Mouse (Mus musculus) liver, embryonic 11.5 days (tissue): ENCODE results near the gene Kif5c. TPM values are rescaled to one million over a fixed set of nuclear protein-coding genes. Genes with fewer than 3 reads are reported as not detected.

ENCODE experiments used
- ATAC-seq: fragments of 200-750 bp; cut with Nextera tagmentation; replicated peaks from 2 replicates; pipeline ENCODE4 v1.8.0; 2017; ENCODE audit warnings: moderate number of reproducible peaks, mild to moderate bottlenecking, moderate TSS enrichment, moderate library complexity; ENCODE audit not compliant: low FRiP score
- DNase-seq: peaks from one replicate; pipeline ENCODE4 v3.0.0-alpha.2; 2017; ENCODE audit warnings: low spot score
- H3K27ac ChIP-seq: fragments of 300-500 bp; sonication (generic); 2 replicates; pipeline ENCODE4 v1.5.1; 2014; ENCODE audit warnings: mild to moderate bottlenecking, low read depth, low read length, control low read depth
- H3K27me3 ChIP-seq: fragments of 300-500 bp; sonication (generic); replicated peaks from 2 replicates; pipeline ENCODE4 v1.6.1; 2014; ENCODE audit warnings: low read length, mixed read lengths; ENCODE audit not compliant: control insufficient read depth, insufficient read depth
- H3K36me3 ChIP-seq: fragments of 300-500 bp; sonication (generic); 2 replicates; pipeline ENCODE4 v1.6.1; 2014; ENCODE audit warnings: mild to moderate bottlenecking, low read length, moderate library complexity, mixed read lengths; ENCODE audit not compliant: control insufficient read depth, insufficient read depth
- H3K4me1 ChIP-seq: fragments of 300-500 bp; sonication (generic); replicated peaks from 2 replicates; pipeline ENCODE4 v1.6.1; 2014; ENCODE audit warnings: low read length, mixed read lengths; ENCODE audit not compliant: control insufficient read depth, insufficient read depth
- H3K4me2 ChIP-seq: fragments of 300-500 bp; sonication (generic); 2 replicates; pipeline ENCODE4 v1.6.1; 2014; ENCODE audit warnings: mild to moderate bottlenecking, control low read depth, moderate library complexity
- H3K4me3 ChIP-seq: fragments of 300-500 bp; sonication (generic); 2 replicates; pipeline ENCODE4 v1.5.1; 2014; ENCODE audit warnings: low read depth, low read length, control low read depth
- H3K9ac ChIP-seq: fragments of 300-500 bp; sonication (generic); 2 replicates; pipeline ENCODE4 v1.6.1; 2014; ENCODE audit warnings: low read depth, low read length, control low read depth
- H3K9me3 ChIP-seq: fragments of 300-500 bp; sonication (generic); 2 replicates; pipeline ENCODE4 v1.6.1; 2016; ENCODE audit warnings: low read length, inconsistent platforms, mixed read lengths; ENCODE audit not compliant: control insufficient read depth
- WGBS: fragments of 180-500 bp; shearing (Covaris S2); extraction: QIAGEN DNeasy Blood & Tissue Kit; methylation state at CpG from one replicate; pipeline ENCODE4 v1.1.7; 2014; 5-methylcytosine and 5-hydroxymethylcytosine counted together
- polyA plus RNA-seq: library from polyadenylated mRNA; unstranded; fragments of >200 nt; fragmentation: Nextera tagmentation; extraction: Ambion mirVana; gene quantifications from 2 replicates; pipeline ENCODE4 v1.2.1, GENCODE M21; 2014

Kif5c gene
- polyA plus RNA-seq, 1 experiment from 2014 or later = 0.78 TPM

GRCm38 (mm10) chr2:49691441-49691840, 72.3 kb downstream of the Kif5c start:
- 73% methylated on average over 5 of the region's 5 CpGs for WGBS
- Histone ChIP-seq H3K4me1 (no peaks in the 10 kb centered on the region), H3K4me2 (no peak overlapping the region), H3K4me3 (no peak overlapping the region), H3K27me3 (no peaks in the 10 kb centered on the region), H3K36me3 (no peaks in the 10 kb centered on the region), H3K9me3 (no peaks in the 10 kb centered on the region), H3K27ac (no peak overlapping the region), H3K9ac (no peak overlapping the region)
- no peak for ATAC-seq
- no peak for DNase-seq

DNA sequence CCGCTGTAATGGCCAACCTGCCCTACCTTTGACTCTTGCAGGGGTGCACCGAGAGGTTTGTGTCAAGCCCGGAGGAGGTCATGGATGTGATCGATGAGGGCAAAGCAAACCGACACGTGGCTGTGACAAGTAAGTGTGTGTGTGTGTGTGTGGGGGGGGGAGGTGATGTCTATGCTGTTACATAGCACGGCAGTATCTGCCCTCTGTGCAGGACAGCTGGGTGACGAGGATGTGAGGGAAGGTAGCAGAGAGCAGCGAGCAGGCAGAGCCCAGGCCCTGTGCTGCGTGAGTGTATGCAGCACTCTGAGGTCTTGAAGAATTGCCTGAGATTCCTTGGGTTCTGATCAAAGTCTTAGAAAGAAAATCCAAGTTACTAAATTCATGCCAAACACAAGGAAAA, 75.6 kb downstream of the Kif5c start:
- H3K9me3 ChIP-seq = no peaks in the 10 kb centered on the region
- no peak overlapping the region for H3K4me3 ChIP-seq
- H3K36me3 ChIP-seq = no peaks in the 10 kb centered on the region
- ATAC-seq (no peak), DNase-seq (no peak)
- H3K27ac ChIP-seq = no peak overlapping the region
- H3K9ac ChIP-seq = no peak overlapping the region
- H3K27me3 ChIP-seq = no peaks in the 10 kb centered on the region
- no peak overlapping the region for H3K4me2 ChIP-seq
- 69% methylated on average over 10 of the region's 10 CpGs for WGBS
- H3K4me1 ChIP-seq = no peaks in the 10 kb centered on the region

DNA sequence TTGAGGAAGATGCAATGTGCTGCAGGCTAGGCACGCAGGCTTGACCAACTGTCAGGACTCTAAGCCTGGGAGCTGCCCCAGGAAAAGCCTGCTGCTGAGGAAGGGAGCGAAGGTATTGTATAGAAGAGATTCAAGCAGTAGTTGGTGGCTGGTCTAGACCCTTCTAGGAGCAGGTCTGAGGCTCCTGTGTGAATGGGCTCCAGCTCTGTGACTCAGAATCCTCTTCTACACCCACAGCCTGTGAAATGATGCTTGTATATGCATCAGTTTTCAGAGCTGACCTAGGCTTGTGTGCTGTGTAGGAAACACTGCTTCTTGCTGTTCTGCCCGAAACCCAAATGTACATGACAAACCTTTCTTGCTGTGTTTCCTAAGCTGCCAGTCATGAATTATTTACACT, 76.4 kb downstream of the Kif5c start:
- Histone ChIP-seq H3K9me3 (no peaks in the 10 kb centered on the region), H3K4me3 (no peak overlapping the region), H3K27ac (no peak overlapping the region), H3K4me1 (no peaks in the 10 kb centered on the region), H3K36me3 (no peaks in the 10 kb centered on the region), H3K9ac (no peak overlapping the region), H3K4me2 (no peak overlapping the region), H3K27me3 (no peaks in the 10 kb centered on the region)
- no peak for ATAC-seq
- DNase-seq = no peak
- WGBS = 80% methylated on average over 3 of the region's 3 CpGs

GRCm38 (mm10) chr2:49698851-49699250, 79.8 kb downstream of the Kif5c start:
- no peak for DNase-seq
- no peaks in the 10 kb centered on the region for H3K36me3 ChIP-seq
- H3K9ac ChIP-seq = no peak overlapping the region
- H3K9me3 ChIP-seq = no peaks in the 10 kb centered on the region
- H3K4me3 ChIP-seq = no peak overlapping the region
- 92% methylated on average over 5 of the region's 5 CpGs for WGBS
- no peak overlapping the region for H3K27ac ChIP-seq
- H3K4me2 ChIP-seq = no peak overlapping the region
- no peaks in the 10 kb centered on the region for H3K27me3 ChIP-seq
- ATAC-seq = no peak
- H3K4me1 ChIP-seq = no peaks in the 10 kb centered on the region

DNA sequence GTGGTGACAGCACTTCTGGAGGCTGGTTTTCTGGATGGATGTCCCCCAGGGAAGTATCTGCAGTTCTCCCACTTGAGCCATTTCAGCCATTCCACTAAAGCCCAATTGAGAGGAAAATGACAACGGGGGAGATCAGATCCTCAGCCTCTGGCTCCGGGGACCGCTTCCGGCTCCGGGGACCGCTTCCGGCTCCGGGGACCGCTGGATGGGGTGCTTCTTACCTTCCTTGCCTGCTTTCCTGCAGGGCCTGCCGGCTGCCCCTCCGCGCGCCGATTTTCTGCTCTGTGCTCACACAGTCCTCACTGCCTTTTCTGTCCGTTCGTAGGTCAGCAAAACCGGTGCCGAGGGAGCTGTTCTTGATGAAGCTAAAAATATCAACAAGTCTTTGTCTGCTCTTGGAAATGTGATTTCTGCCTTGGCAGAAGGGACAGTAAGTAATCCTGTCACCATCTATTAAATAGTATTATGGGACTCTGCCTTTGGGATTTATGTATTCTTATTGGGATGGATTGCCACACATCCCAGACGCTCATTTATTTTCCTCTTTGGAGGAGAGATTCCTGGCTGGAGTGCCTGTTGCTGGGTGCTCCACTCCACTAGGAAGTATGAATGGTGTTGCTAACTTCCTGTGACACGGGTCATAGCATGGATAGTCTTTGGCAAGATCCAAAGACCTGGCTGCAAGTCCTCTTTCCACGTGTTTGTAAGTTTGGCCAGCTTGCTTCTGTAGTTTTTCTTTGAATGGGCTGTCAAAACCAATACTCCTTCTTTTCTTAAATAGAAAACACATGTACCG, 81.3 kb downstream of the Kif5c start:
- ATAC-seq = no peak
- Histone ChIP-seq H3K9ac (no peak overlapping the region), H3K4me1 (no peaks in the 10 kb centered on the region), H3K27me3 (no peaks in the 10 kb centered on the region), H3K36me3 (no peaks in the 10 kb centered on the region), H3K4me3 (no peak overlapping the region), H3K4me2 (no peak overlapping the region), H3K9me3 (no peaks in the 10 kb centered on the region), H3K27ac (no peak overlapping the region)
- WGBS = 90% methylated on average over 22 of the region's 22 CpGs
- no peak for DNase-seq

GRCm38 (mm10) chr2:49710223-49710622, 91.1 kb downstream of the Kif5c start:
- Histone ChIP-seq H3K9ac (no peak overlapping the region), H3K27ac (no peak overlapping the region), H3K4me1 (no peaks in the 10 kb centered on the region), H3K4me3 (no peak overlapping the region), H3K9me3 (no peaks in the 10 kb centered on the region), H3K27me3 (no peaks in the 10 kb centered on the region), H3K36me3 (no peaks in the 10 kb centered on the region), H3K4me2 (no peak overlapping the region)
- no peak for DNase-seq
- no peak for ATAC-seq
- 74% methylated on average over 3 of the region's 3 CpGs for WGBS

DNA sequence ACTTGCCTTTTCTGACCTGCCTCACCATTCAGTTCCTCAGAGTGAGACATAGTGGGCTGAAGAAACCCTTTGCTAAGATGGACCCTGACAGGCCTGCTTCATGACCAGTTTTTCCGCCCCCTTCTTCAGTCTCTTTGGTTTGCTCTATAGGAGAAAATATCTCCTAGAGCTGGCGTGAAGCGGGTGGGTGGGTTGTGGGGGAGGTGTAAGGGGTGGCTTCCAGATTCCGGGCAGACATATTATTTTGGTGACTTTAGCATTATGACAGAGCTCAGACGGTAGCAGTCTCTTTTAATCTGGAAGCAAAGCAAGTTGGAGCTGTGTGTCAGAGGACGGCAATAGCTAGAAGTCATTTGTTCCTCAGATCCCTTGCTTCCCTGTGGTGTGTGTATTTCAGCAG, 92.6 kb downstream of the Kif5c start:
- ATAC-seq = no peak
- H3K4me3 ChIP-seq = no peak overlapping the region
- H3K4me1 ChIP-seq = no peaks in the 10 kb centered on the region
- DNase-seq = no peak
- no peaks in the 10 kb centered on the region for H3K9me3 ChIP-seq
- no peak overlapping the region for H3K27ac ChIP-seq
- WGBS = 85% methylated on average over 6 of the region's 6 CpGs
- H3K27me3 ChIP-seq = no peaks in the 10 kb centered on the region
- H3K4me2 ChIP-seq = no peak overlapping the region
- H3K9ac ChIP-seq = no peak overlapping the region
- no peaks in the 10 kb centered on the region for H3K36me3 ChIP-seq

DNA sequence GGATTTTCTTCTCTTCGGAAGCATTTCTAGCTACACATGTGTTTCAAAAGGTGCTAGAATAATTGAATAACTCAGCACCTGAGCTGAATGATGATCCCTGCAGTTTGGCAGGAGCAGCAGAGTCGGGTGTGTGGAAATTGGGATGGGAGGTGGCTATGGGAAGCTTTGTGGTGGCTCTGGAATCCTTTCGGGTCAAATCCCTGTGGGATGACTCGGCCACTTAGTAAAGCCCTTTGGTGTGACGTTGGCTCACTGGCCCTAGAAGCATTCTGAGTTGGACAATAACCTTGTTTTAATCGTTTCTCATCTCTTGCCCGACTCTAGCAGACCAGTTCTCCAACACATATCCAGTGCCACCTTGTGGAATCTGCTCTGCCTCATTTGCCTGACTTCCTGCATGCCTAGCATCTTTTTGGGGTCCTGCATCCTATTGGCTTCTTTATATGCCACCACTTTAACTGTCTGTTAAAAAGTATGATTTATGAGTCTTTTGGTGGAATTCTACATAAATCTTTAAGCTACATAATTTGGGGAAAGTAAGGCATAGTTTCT, 93.3 kb downstream of the Kif5c start:
- Histone ChIP-seq H3K27ac (no peak overlapping the region), H3K4me2 (no peak overlapping the region), H3K4me3 (no peak overlapping the region), H3K9ac (no peak overlapping the region), H3K9me3 (no peaks in the 10 kb centered on the region), H3K36me3 (no peaks in the 10 kb centered on the region), H3K4me1 (no peaks in the 10 kb centered on the region), H3K27me3 (no peaks in the 10 kb centered on the region)
- 76% methylated on average over 7 of the region's 7 CpGs for WGBS
- ATAC-seq (no peak), DNase-seq (no peak)

DNA sequence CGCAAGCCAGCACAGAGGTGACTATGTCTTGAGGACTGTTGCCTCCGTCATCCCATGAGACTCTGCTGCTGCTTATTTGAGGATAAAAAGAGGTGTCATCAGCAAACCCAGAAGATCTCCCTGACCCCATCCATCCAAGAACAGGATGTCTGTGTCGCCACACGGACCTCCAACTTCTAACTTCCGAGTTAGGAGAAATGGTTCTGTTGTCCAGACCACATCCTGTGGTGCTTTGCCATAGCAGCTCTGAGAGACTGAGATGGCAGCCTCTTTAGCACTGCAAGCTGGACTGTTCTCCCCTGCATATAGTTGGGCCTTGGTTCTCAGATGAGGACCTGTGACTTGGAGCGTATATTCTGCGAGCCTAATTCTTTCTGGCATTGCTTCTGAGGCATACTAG, 97.4 kb downstream of the Kif5c start:
- Histone ChIP-seq H3K36me3 (no peaks in the 10 kb centered on the region), H3K4me1 (no peaks in the 10 kb centered on the region), H3K27ac (no peak overlapping the region), H3K4me3 (no peak overlapping the region), H3K9me3 (no peaks in the 10 kb centered on the region), H3K27me3 (no peaks in the 10 kb centered on the region), H3K9ac (no peak overlapping the region), H3K4me2 (no peak overlapping the region)
- 76% methylated on average over 7 of the region's 7 CpGs for WGBS
- no peak for ATAC-seq
- no peak for DNase-seq
